Mouse (Mus musculus) heart, embryonic 16.5 days (tissue): ENCODE measurements around the gene Irf1. TPM values are rescaled to one million over a fixed set of nuclear protein-coding genes. Genes with fewer than 3 reads are reported as not detected.

Experiments used
- ATAC-seq: fragments of 200-750 bp; cut with Nextera tagmentation; replicated peaks from 2 replicates; pipeline ENCODE4 v1.8.0; 2017; ENCODE audit warnings: moderate number of reproducible peaks; ENCODE audit not compliant: insufficient read depth, low FRiP score; ENCODE audit errors: extremely low read depth
- H3K27ac ChIP-seq: fragments of 300-500 bp; sonication (generic); 2 replicates; pipeline ENCODE4 v1.5.1; 2014; ENCODE audit warnings: mild to moderate bottlenecking, low read length, control low read depth, moderate library complexity
- H3K27me3 ChIP-seq: fragments of 300-500 bp; sonication (generic); 2 replicates; pipeline ENCODE4 v1.6.1; 2014; ENCODE audit warnings: low read length, mixed read lengths; ENCODE audit not compliant: control insufficient read depth, insufficient read depth
- H3K36me3 ChIP-seq: fragments of 300-500 bp; sonication (generic); 2 replicates; pipeline ENCODE4 v1.6.1; 2014; ENCODE audit not compliant: control insufficient read depth, insufficient read depth
- H3K4me1 ChIP-seq: fragments of 300-500 bp; sonication (generic); 2 replicates; pipeline ENCODE4 v1.6.1; 2014; ENCODE audit warnings: low read length, mixed read lengths; ENCODE audit not compliant: control insufficient read depth, insufficient read depth
- H3K4me2 ChIP-seq: fragments of 300-500 bp; sonication (generic); 2 replicates; pipeline ENCODE4 v1.6.1; 2014; ENCODE audit warnings: low read depth, mild to moderate bottlenecking, control low read depth, low read length
- H3K4me3 ChIP-seq: fragments of 300-500 bp; sonication (generic); 2 replicates; pipeline ENCODE4 v1.5.1; 2014; ENCODE audit warnings: mild to moderate bottlenecking, control low read depth, low read length
- H3K9ac ChIP-seq: fragments of 300-500 bp; sonication (generic); 2 replicates; pipeline ENCODE4 v1.6.1; 2014; ENCODE audit warnings: low read length, control low read depth
- H3K9me3 ChIP-seq: fragments of 300-500 bp; sonication (generic); replicated peaks from 2 replicates; pipeline ENCODE4 v1.6.1; 2016; ENCODE audit warnings: low read length; ENCODE audit not compliant: control insufficient read depth
- WGBS: fragments of 180-500 bp; shearing (Covaris S2); extraction: QIAGEN DNeasy Blood & Tissue Kit; methylation state at CpG from one replicate; pipeline ENCODE4 v1.1.7; 2014; 5-methylcytosine and 5-hydroxymethylcytosine counted together
- polyA plus RNA-seq: library from polyadenylated mRNA; unstranded; fragments of >200 nt; fragmentation: Nextera tagmentation; extraction: Ambion mirVana; gene quantifications from 2 replicates; pipeline ENCODE4 v1.2.1, GENCODE M21; 2015

Gene Irf1
- polyA plus RNA-seq, 1 experiment from 2014 or later, result 25.7 TPM

GRCm38 (mm10) chr11:53797386-53797920, 27.6 kb downstream of the Irf1 start:
- no peaks in the 10 kb centered on the region for H3K27me3 ChIP-seq

DNA sequence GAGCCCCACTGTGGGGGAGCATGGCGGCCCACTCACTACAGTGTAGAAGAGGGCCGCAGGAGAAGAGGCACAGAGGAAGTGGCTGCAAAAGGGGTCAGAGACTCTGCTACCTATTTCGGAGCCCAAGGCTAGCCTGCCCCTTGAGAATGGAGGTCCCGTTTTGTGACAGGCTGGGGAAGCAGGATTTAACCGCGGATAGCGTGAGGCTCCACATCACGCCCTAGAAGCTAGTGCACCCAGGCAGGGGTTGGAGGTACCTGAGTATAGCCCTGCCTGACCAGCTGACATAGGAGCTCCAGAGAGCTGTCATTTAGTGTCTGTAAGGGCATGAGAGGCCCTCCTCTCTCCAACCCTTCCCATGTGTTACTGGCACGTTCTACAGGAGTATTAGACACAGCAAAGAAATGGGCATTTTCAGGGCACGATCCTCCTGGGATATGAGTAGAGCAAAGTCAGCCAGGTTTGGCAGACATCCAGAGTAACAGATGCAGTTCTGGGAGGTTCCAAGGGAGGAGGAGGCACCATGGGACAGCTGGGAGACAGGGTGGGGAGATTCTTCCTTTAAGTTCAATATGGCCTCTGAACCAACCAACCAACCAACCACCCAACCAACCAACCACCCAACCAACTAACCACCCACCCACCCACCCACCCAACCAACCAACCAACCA, 28.4 kb downstream of the Irf1 start:
- no peaks in the 10 kb centered on the region for H3K9me3 ChIP-seq
- no peaks in the 10 kb centered on the region for H3K36me3 ChIP-seq
- ATAC-seq, result no peak
- 90% methylated on average over 10 of the region's 10 CpGs for WGBS
- H3K4me1 ChIP-seq, result peaks cover 27% of the 10 kb centered on the region
- no peak overlapping the region for H3K9ac ChIP-seq
- no peaks in the 10 kb centered on the region for H3K27me3 ChIP-seq
- no peak overlapping the region for H3K4me2 ChIP-seq
- no peak overlapping the region for H3K4me3 ChIP-seq
- H3K27ac ChIP-seq, result no peak overlapping the region

More at GRCm38 (mm10) chr11:53797386-53797920, 27.6 kb downstream of the Irf1 start:
- no peak overlapping the region for H3K4me2 ChIP-seq
- no peak for ATAC-seq
- peaks cover 27% of the 10 kb centered on the region for H3K4me1 ChIP-seq
- no peaks in the 10 kb centered on the region for H3K9me3 ChIP-seq
- H3K27ac ChIP-seq, result no peak overlapping the region
- WGBS, result 76% methylated on average over 6 of the region's 6 CpGs
- no peak overlapping the region for H3K9ac ChIP-seq
- no peak overlapping the region for H3K4me3 ChIP-seq
- H3K36me3 ChIP-seq, result no peaks in the 10 kb centered on the region

DNA sequence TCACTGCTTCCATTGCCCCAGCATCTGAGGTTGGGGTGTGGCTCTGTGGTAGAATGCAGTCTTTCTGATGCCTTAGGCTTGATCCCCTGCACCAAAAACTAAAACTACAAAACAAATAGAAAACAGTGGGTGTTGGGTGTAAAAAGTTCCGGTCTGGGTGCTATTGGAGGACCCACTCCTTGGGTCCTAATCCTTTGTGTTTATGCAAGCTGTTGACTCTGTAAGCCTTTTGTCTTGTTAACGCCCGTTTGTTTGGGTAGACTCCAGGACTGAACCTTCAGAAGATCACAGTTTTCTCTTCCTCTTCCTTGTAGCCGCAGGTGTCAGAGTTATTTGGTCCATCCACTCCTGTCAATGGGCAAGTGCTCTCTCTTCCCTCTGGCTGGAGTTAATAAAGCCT, 30.2 kb downstream of the Irf1 start:
- Histone ChIP-seq H3K4me1 (peaks cover 19% of the 10 kb centered on the region), H3K9me3 (no peaks in the 10 kb centered on the region), H3K27me3 (no peaks in the 10 kb centered on the region), H3K9ac (no peak overlapping the region), H3K36me3 (no peaks in the 10 kb centered on the region), H3K4me2 (no peak overlapping the region), H3K27ac (no peak overlapping the region), H3K4me3 (no peak overlapping the region)
- 77% methylated on average over 4 of the region's 4 CpGs for WGBS
- no peak for ATAC-seq

DNA sequence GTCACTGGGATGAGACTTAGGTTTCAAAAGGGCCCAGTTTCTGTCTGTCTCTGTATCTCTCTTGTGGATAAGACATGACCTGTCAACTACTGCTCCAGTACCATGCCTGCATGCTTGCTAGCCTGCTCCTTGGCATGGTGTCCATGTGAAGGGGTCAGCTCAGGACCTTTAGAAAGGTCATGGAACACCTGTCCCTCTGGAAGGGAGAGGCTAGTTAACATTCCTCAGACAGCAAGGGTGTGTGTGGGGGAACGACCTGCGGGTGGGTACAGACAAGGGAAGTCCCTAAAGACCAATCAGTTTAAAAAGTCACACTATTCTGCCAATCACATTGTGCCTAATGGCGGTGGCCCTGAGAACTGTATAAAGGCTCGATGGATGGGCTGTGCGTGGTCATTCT, 31.2 kb downstream of the Irf1 start:
- no peaks in the 10 kb centered on the region for H3K36me3 ChIP-seq
- 88% methylated on average over 5 of the region's 5 CpGs for WGBS
- peaks cover 9% of the 10 kb centered on the region for H3K4me1 ChIP-seq
- ATAC-seq, result no peak
- H3K9ac ChIP-seq, result no peak overlapping the region
- H3K27ac ChIP-seq, result no peak overlapping the region
- no peak overlapping the region for H3K4me2 ChIP-seq
- no peak overlapping the region for H3K4me3 ChIP-seq
- no peaks in the 10 kb centered on the region for H3K27me3 ChIP-seq
- H3K9me3 ChIP-seq, result no peaks in the 10 kb centered on the region

GRCm38 (mm10) chr11:53803093-53803492, 33.3 kb downstream of the Irf1 start:
- no peaks in the 10 kb centered on the region for H3K4me1 ChIP-seq
- no peaks in the 10 kb centered on the region for H3K36me3 ChIP-seq
- 51% methylated on average over 12 of the region's 12 CpGs for WGBS
- no peak overlapping the region for H3K27ac ChIP-seq
- no peak overlapping the region for H3K9ac ChIP-seq
- H3K4me3 ChIP-seq, result no peak overlapping the region
- no peak overlapping the region for H3K4me2 ChIP-seq
- no peaks in the 10 kb centered on the region for H3K27me3 ChIP-seq
- ATAC-seq, result no peak
- no peaks in the 10 kb centered on the region for H3K9me3 ChIP-seq

DNA sequence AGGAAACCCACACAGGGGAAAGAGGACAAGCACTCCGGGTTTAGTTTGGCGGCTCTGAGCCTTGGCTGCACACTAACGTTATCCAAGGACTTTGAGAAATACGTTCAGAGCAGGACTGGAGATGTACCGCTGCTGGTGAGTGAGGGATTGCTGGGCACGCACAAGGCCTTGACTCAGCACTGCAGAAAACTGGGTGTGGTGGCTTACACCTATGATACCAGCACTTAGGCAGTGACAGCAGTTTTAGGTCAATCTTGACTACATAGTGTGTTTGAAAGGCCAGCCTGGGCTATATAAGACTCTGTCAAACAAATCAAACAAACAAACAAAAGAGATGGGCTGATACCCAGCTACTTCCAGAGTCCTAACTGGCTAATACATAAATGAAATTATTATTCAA, 33.7 kb downstream of the Irf1 start:
- H3K4me1 ChIP-seq, result no peaks in the 10 kb centered on the region
- H3K27me3 ChIP-seq, result no peaks in the 10 kb centered on the region
- no peaks in the 10 kb centered on the region for H3K9me3 ChIP-seq
- 65% methylated on average over 6 of the region's 6 CpGs for WGBS
- no peak overlapping the region for H3K4me3 ChIP-seq
- H3K27ac ChIP-seq, result no peak overlapping the region
- H3K36me3 ChIP-seq, result no peaks in the 10 kb centered on the region
- no peak for ATAC-seq
- H3K4me2 ChIP-seq, result no peak overlapping the region
- no peak overlapping the region for H3K9ac ChIP-seq

GRCm38 (mm10) chr11:53804569-53805344, 34.9 kb downstream of the Irf1 start:
- no peak overlapping the region for H3K27ac ChIP-seq
- no peak overlapping the region for H3K4me2 ChIP-seq
- no peaks in the 10 kb centered on the region for H3K9me3 ChIP-seq
- no peaks in the 10 kb centered on the region for H3K36me3 ChIP-seq
- no peaks in the 10 kb centered on the region for H3K4me1 ChIP-seq
- no peak overlapping the region for H3K4me3 ChIP-seq
- no peak for ATAC-seq
- 85% methylated on average over 14 of the region's 14 CpGs for WGBS
- no peaks in the 10 kb centered on the region for H3K27me3 ChIP-seq
- H3K9ac ChIP-seq, result no peak overlapping the region

- Histone ChIP-seq H3K4me1 (no peaks in the 10 kb centered on the region), H3K4me2 (no peak overlapping the region), H3K27ac (no peak overlapping the region; the same call in 1 of the 2 replicates), H3K9ac (no peak overlapping the region), H3K36me3 (no peaks in the 10 kb centered on the region), H3K4me3 (no peak overlapping the region), H3K27me3 (no peaks in the 10 kb centered on the region), H3K9me3 (no peaks in the 10 kb centered on the region)
- 61% methylated on average over 9 of the region's 9 CpGs for WGBS
- ATAC-seq, result no peak
Measured at GRCm38 (mm10) chr11:53805786-53806185, 36.0 kb downstream of the Irf1 start.

DNA sequence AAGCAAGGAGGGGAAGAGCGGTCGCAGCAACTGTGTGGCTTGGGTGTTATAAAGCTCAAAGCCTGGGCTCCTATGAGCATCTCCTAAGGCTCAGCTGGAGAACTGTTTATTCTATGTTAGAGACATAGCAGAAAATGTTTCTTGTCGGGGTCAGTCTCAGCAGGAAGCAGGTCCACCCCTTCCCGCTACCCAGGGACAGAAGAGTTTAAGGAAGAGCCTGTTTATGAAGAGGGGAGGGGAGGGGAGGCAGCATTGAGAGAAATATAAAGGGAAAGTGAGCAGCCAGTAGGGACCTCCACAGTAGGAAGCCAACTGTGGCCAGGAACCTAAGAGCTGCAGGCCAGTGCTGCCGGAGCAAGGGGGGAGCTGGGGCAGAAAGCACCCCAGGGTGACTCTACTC, 39.5 kb downstream of the Irf1 start:
- Histone ChIP-seq H3K9me3 (no peaks in the 10 kb centered on the region), H3K4me1 (no peaks in the 10 kb centered on the region), H3K27me3 (no peaks in the 10 kb centered on the region), H3K27ac (no peak overlapping the region), H3K36me3 (no peaks in the 10 kb centered on the region), H3K4me2 (no peak overlapping the region), H3K9ac (no peak overlapping the region), H3K4me3 (no peak overlapping the region)
- WGBS, result 48% methylated on average over 5 of the region's 5 CpGs
- ATAC-seq, result no peak
